Mouse (Mus musculus): ENCODE results near the gene Ccdc60. TPM values are rescaled to one million over a fixed set of nuclear protein-coding genes. Genes with fewer than 3 reads are reported as not detected.
"Not testable (repeated sequence)": the region's sequence is repeated elsewhere in the genome, so short reads cannot be mapped to it uniquely, and the experiment has no call there.

Gene Ccdc60
- polyA plus RNA-seq, 1 experiment from 2014 or later = 1.8 TPM

- no peak overlapping the region for H3K4me3 ChIP-seq (replicated peaks)
These were observed 123.4 kb downstream of the Ccdc60 start for GRCm38 (mm10) chr5:116165203-116165888.

GRCm38 (mm10) chr5:116154811-116155210 lies 134.0 kb downstream of the Ccdc60 start:
- no peaks in the 10 kb centered on the region for H3K27me3 ChIP-seq (replicated peaks)
- no peak overlapping the region for H3K4me3 ChIP-seq (replicated peaks)
- H3K4me2 ChIP-seq (replicated peaks) = no peak overlapping the region
- no peak overlapping the region for H3K9ac ChIP-seq
- H3K27ac ChIP-seq = no peak overlapping the region
- WGBS = 13% methylated on average over 2 of the region's 2 CpGs
- H3K9me3 ChIP-seq = no peaks in the 10 kb centered on the region
- H3K36me3 ChIP-seq = no peaks in the 10 kb centered on the region
- no peaks in the 10 kb centered on the region for H3K4me1 ChIP-seq (replicated peaks)
- no peak for ATAC-seq

More at GRCm38 (mm10) chr5:116165203-116165888, 123.4 kb downstream of the Ccdc60 start:
- Histone ChIP-seq H3K9me3 (no peaks in the 10 kb centered on the region), H3K27ac (no peak overlapping the region), H3K9ac (no peak overlapping the region), H3K4me2 (replicated peaks) (no peak overlapping the region), H3K27me3 (replicated peaks) (no peaks in the 10 kb centered on the region), H3K4me1 (replicated peaks) (no peaks in the 10 kb centered on the region), H3K36me3 (no peaks in the 10 kb centered on the region)
- no peak for ATAC-seq
- 69% methylated on average over 11 of the region's 11 CpGs for whole genome bisulfite sequencing

DNA sequence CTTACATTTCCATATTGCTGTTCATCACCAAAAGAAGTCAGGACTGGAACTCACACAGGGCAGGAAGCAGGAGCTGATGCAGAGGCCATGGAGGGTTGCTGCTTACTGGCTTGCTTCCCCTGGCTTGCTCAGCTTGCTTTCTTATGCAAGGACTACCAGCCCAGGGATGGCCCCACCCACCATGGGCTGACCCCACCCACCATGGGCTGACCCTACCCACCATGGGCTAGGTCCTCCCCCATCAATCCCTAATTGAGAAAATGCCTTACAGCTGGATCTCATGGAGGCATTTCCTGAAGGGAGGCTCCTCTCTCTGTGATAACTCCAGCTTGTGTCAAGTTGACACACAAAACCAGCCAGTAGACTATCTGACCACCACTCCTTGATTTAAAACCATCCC lies 142.3 kb downstream of the Ccdc60 start:
- not testable (repeated sequence) for H3K4me3 ChIP-seq (replicated peaks); H3K27me3 ChIP-seq (replicated peaks); H3K27ac ChIP-seq; H3K4me1 ChIP-seq (replicated peaks); H3K4me2 ChIP-seq (replicated peaks); H3K9me3 ChIP-seq; ATAC-seq; H3K36me3 ChIP-seq; H3K9ac ChIP-seq

- Histone ChIP-seq H3K27me3 (replicated peaks) (0 out of 2 replicates have a peak, but pooled peaks cover 6% of the 10 kb centered on the region), H3K27ac (no peak overlapping the region), H3K4me3 (replicated peaks) (no peak overlapping the region), H3K4me1 (replicated peaks) (no peaks in the 10 kb centered on the region), H3K36me3 (no peaks in the 10 kb centered on the region), H3K4me2 (replicated peaks) (no peak overlapping the region), H3K9me3 (no peaks in the 10 kb centered on the region), H3K9ac (no peak overlapping the region)
- ATAC-seq = no peak
- WGBS = 59% methylated on average over 12 of the region's 12 CpGs
These were observed 144.1 kb downstream of the Ccdc60 start for GRCm38 (mm10) chr5:116144711-116145110.

- no peak overlapping the region for H3K9ac ChIP-seq
- no peaks in the 10 kb centered on the region for H3K36me3 ChIP-seq
- WGBS = 31% methylated on average over 2 of the region's 2 CpGs
- H3K4me2 ChIP-seq (replicated peaks) = no peak overlapping the region
- H3K4me3 ChIP-seq (replicated peaks) = no peak overlapping the region
- H3K9me3 ChIP-seq = no peaks in the 10 kb centered on the region
- no peaks in the 10 kb centered on the region for H3K4me1 ChIP-seq (replicated peaks)
- no peak for ATAC-seq
- H3K27ac ChIP-seq = no peak overlapping the region
- H3K27me3 ChIP-seq (replicated peaks) = 0 out of 2 replicates have a peak, but pooled peaks cover 6% of the 10 kb centered on the region
These were observed 148.1 kb downstream of the Ccdc60 start for GRCm38 (mm10) chr5:116140682-116141081.

- Histone ChIP-seq H3K9ac (no peak overlapping the region), H3K4me3 (replicated peaks) (no peak overlapping the region), H3K27me3 (replicated peaks) (no peaks in the 10 kb centered on the region), H3K9me3 (no peaks in the 10 kb centered on the region), H3K4me1 (replicated peaks) (no peaks in the 10 kb centered on the region), H3K36me3 (no peaks in the 10 kb centered on the region), H3K4me2 (replicated peaks) (no peak overlapping the region), H3K27ac (no peak overlapping the region)
- peak; percentile 75 for ATAC-seq
- WGBS = 13% methylated on average over 11 of the region's 11 CpGs
These were observed 165.4 kb downstream of the Ccdc60 start for GRCm38 (mm10) chr5:116123344-116123743.

DNA sequence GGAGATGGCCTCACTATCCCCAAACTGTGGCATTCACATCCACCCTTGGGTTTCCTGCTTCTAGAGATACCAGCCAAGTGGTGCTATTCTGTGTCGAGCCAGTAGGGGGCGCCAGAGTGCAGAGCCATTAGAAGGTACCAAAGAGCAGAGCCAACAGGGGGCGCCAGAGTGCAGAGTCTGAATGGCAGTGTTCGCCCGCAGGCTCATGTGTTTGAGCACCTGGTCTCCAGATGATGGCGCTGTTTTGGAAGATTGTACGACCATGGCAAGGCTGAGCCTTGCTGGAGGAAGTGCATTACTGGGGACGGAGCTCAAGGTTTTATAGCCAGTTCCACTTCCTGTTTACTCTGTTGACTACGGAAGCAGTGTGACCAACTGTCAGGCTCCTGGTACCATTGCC lies 172.2 kb downstream of the Ccdc60 start:
- H3K4me2 ChIP-seq (replicated peaks) = no peak overlapping the region
- 39% methylated on average over 9 of the region's 9 CpGs for WGBS
- H3K9ac ChIP-seq = no peak overlapping the region
- H3K27ac ChIP-seq = no peak overlapping the region
- no peaks in the 10 kb centered on the region for H3K9me3 ChIP-seq
- no peaks in the 10 kb centered on the region for H3K36me3 ChIP-seq
- no peaks in the 10 kb centered on the region for H3K27me3 ChIP-seq (replicated peaks)
- no peak for ATAC-seq
- no peaks in the 10 kb centered on the region for H3K4me1 ChIP-seq (replicated peaks)
- no peak overlapping the region for H3K4me3 ChIP-seq (replicated peaks)

GRCm38 (mm10) chr5:116116110-116116509 lies 172.7 kb downstream of the Ccdc60 start:
- no peak for ATAC-seq
- no peaks in the 10 kb centered on the region for H3K9me3 ChIP-seq
- no peaks in the 10 kb centered on the region for H3K4me1 ChIP-seq (replicated peaks)
- H3K27ac ChIP-seq = no peak overlapping the region
- H3K27me3 ChIP-seq (replicated peaks) = no peaks in the 10 kb centered on the region
- no peaks in the 10 kb centered on the region for H3K36me3 ChIP-seq
- H3K4me3 ChIP-seq (replicated peaks) = no peak overlapping the region
- H3K4me2 ChIP-seq (replicated peaks) = no peak overlapping the region
- H3K9ac ChIP-seq = no peak overlapping the region
- 33% methylated on average over 4 of the region's 4 CpGs for WGBS

DNA sequence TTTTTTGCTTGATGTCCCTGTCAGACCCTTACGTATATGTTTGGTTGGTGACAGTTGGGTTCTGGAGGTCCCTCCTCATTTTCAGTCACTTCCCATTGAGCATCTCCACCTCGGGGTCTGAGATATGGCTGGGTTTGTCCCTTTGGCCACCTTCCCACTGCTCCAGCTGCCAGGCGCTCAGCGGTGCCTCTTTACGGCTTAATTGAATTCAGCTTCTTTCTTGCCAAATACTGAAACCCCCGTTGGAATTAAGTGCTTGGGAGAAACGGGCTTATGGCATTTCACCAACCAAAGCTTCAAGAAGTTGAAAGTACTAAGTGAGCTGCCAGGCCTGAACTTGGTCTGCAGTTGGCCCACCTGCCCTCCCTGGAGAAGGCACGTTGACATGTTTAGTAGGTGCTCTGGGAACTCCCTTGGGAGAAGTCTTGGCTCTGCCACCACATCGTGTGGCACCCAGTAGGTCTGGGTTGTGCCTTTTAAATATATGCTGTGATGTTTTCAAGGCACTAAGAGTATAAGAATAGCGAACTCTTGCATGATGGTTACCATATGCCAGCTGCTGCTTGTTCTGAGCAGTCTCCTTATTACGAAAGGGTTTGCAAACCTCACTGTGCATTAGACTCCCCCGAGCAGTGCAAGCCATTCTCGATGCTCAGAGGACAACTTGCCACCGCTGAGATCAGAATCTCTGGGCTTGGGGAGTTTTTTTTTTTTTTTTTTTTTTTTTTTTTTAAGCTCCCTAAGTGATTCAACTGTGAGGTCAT lies 173.5 kb downstream of the Ccdc60 start:
- no peaks in the 10 kb centered on the region for H3K9me3 ChIP-seq
- no peak for ATAC-seq
- no peaks in the 10 kb centered on the region for H3K4me1 ChIP-seq (replicated peaks)
- H3K4me2 ChIP-seq (replicated peaks) = no peak overlapping the region
- no peaks in the 10 kb centered on the region for H3K36me3 ChIP-seq
- H3K9ac ChIP-seq = no peak overlapping the region
- H3K4me3 ChIP-seq (replicated peaks) = no peak overlapping the region
- WGBS = 67% methylated on average over 14 of the region's 14 CpGs
- no peaks in the 10 kb centered on the region for H3K27me3 ChIP-seq (replicated peaks)
- no peak overlapping the region for H3K27ac ChIP-seq

GRCm38 (mm10) chr5:116108651-116109050 lies 180.1 kb downstream of the Ccdc60 start:
- whole genome bisulfite sequencing = 91% methylated on average over 10 of the region's 10 CpGs
- no peak overlapping the region for H3K9ac ChIP-seq
- H3K27me3 ChIP-seq (replicated peaks) = no peaks in the 10 kb centered on the region
- no peak for ATAC-seq
- no peaks in the 10 kb centered on the region for H3K36me3 ChIP-seq
- no peaks in the 10 kb centered on the region for H3K9me3 ChIP-seq
- H3K4me1 ChIP-seq (replicated peaks) = no peaks in the 10 kb centered on the region
- no peak overlapping the region for H3K4me2 ChIP-seq (replicated peaks)
- no peak overlapping the region for H3K27ac ChIP-seq
- H3K4me3 ChIP-seq (replicated peaks) = no peak overlapping the region

GRCm38 (mm10) chr5:116084231-116084630 lies 204.6 kb downstream of the Ccdc60 start:
- Histone ChIP-seq H3K4me1 (replicated peaks) (no peaks in the 10 kb centered on the region), H3K9me3 (no peaks in the 10 kb centered on the region), H3K27ac (no peak overlapping the region), H3K27me3 (replicated peaks) (peaks cover 19% of the 10 kb centered on the region), H3K4me3 (replicated peaks) (no peak overlapping the region), H3K4me2 (replicated peaks) (no peak overlapping the region), H3K9ac (no peak overlapping the region), H3K36me3 (no peaks in the 10 kb centered on the region)
- 84% methylated on average over 6 of the region's 6 CpGs for WGBS
- no peak for ATAC-seq

GRCm38 (mm10) chr5:116083081-116083480 lies 205.7 kb downstream of the Ccdc60 start, which contains the start of gene Tmem233:
Gene Tmem233 (minus strand): TSS chr5:116083244.
- no peaks in the 10 kb centered on the region for H3K9me3 ChIP-seq
- H3K36me3 ChIP-seq = no peaks in the 10 kb centered on the region
- H3K4me2 ChIP-seq (replicated peaks) = no peak within 1 kb of the TSS

More at GRCm38 (mm10) chr5:116083081-116083480, 205.7 kb downstream of the Ccdc60 start, which contains the start of gene Tmem233:
- WGBS = 12% methylated on average over 17 of the region's 17 CpGs
- no peak within 1 kb of the TSS for H3K27ac ChIP-seq
- ATAC-seq = no peak
- H3K27me3 ChIP-seq (replicated peaks) = peaks cover 19% of the 10 kb centered on the region
- no peaks in the 10 kb centered on the region for H3K4me1 ChIP-seq (replicated peaks)
- no peak within 1 kb of the TSS for H3K9ac ChIP-seq
- no peak within 1 kb of the TSS for H3K4me3 ChIP-seq (replicated peaks)
